Mouse (Mus musculus): Measurements from ENCODE around the gene Ccdc124.

GRCm38 (mm10) chr8:70821399-70821962 lies 52.3 kb downstream of the Ccdc124 start:
- peak; percentile 23; the same call in 1 of the 2 replicates for TF ChIP-seq ZC3H11A (IDR thresholded peaks at IDR 0.05; ENCODE audit: borderline replicate concordance, low read depth, low read length)
- TF ChIP-seq HCFC1 (IDR thresholded peaks at IDR 0.05; ENCODE audit: borderline replicate concordance, insufficient read depth, low read length): no peak
